Mouse (Mus musculus) forebrain, embryonic 16.5 days (tissue): ENCODE data around the gene Gp1ba. TPM values are rescaled to one million over a fixed set of nuclear protein-coding genes. Genes with fewer than 3 reads are reported as not detected.

ENCODE experiments used
- ATAC-seq: fragments of 200-750 bp; cut with Nextera tagmentation; 2 replicates; pipeline ENCODE4 v1.8.0; 2017; ENCODE audit warnings: mild to moderate bottlenecking, moderate library complexity
- H3K27ac ChIP-seq: fragments of 300-500 bp; sonication (generic); 2 replicates; pipeline ENCODE4 v1.5.1; 2014; ENCODE audit warnings: low read length, control low read depth
- H3K27me3 ChIP-seq: fragments of 300-500 bp; sonication (generic); replicated peaks from 2 replicates; pipeline ENCODE4 v1.6.1; 2014; ENCODE audit warnings: low read length; ENCODE audit not compliant: control insufficient read depth, insufficient read depth
- H3K36me3 ChIP-seq: fragments of 300-500 bp; sonication (generic); 2 replicates; pipeline ENCODE4 v1.6.1; 2014; ENCODE audit not compliant: control insufficient read depth, insufficient read depth
- H3K4me1 ChIP-seq: fragments of 300-500 bp; sonication (generic); replicated peaks from 2 replicates; pipeline ENCODE4 v1.6.1; 2014; ENCODE audit warnings: low read length; ENCODE audit not compliant: control insufficient read depth, insufficient read depth
- H3K4me2 ChIP-seq: fragments of 300-500 bp; sonication (generic); 2 replicates; pipeline ENCODE4 v1.6.1; 2014; ENCODE audit warnings: mild to moderate bottlenecking, low read length, control low read depth
- H3K4me3 ChIP-seq: fragments of 300-500 bp; sonication (generic); replicated peaks from 2 replicates; pipeline ENCODE4 v1.5.1; 2014; ENCODE audit warnings: mild to moderate bottlenecking, low read length, control low read depth
- H3K9ac ChIP-seq: fragments of 300-500 bp; sonication (generic); replicated peaks from 2 replicates; pipeline ENCODE4 v1.6.1; 2014; ENCODE audit warnings: low read depth, low read length, control low read depth
- H3K9me3 ChIP-seq: fragments of 300-500 bp; sonication (generic); 2 replicates; pipeline ENCODE4 v1.6.1; 2016; ENCODE audit warnings: low read length; ENCODE audit not compliant: control insufficient read depth
- whole genome bisulfite sequencing: fragments of 180-500 bp; shearing (Covaris S2); extraction: QIAGEN DNeasy Blood & Tissue Kit; methylation state at CpG from one replicate; pipeline ENCODE4 v1.1.7; 2014; 5-methylcytosine and 5-hydroxymethylcytosine counted together
- polyA plus RNA-seq: library from polyadenylated mRNA; unstranded; fragments of >200 nt; fragmentation: Nextera tagmentation; extraction: Ambion mirVana; gene quantifications from 2 replicates; pipeline ENCODE4 v1.2.1, GENCODE M21; 2015

The Gp1ba gene
- polyA plus RNA-seq, 1 experiment from 2014 or later: 0.15 TPM

- Histone ChIP-seq H3K27ac (no peak overlapping the region), H3K4me3 (no peak overlapping the region), H3K4me1 (no peaks in the 10 kb centered on the region), H3K9ac (no peak overlapping the region), H3K9me3 (no peaks in the 10 kb centered on the region), H3K27me3 (no peaks in the 10 kb centered on the region), H3K36me3 (peaks cover 39% of the 10 kb centered on the region), H3K4me2 (no peak overlapping the region)
- no peak for ATAC-seq
- 92% methylated on average over 9 of the region's 9 CpGs for WGBS
Observed at GRCm38 (mm10) chr11:70607611-70608010, 31.3 kb upstream of the Gp1ba start.

DNA sequence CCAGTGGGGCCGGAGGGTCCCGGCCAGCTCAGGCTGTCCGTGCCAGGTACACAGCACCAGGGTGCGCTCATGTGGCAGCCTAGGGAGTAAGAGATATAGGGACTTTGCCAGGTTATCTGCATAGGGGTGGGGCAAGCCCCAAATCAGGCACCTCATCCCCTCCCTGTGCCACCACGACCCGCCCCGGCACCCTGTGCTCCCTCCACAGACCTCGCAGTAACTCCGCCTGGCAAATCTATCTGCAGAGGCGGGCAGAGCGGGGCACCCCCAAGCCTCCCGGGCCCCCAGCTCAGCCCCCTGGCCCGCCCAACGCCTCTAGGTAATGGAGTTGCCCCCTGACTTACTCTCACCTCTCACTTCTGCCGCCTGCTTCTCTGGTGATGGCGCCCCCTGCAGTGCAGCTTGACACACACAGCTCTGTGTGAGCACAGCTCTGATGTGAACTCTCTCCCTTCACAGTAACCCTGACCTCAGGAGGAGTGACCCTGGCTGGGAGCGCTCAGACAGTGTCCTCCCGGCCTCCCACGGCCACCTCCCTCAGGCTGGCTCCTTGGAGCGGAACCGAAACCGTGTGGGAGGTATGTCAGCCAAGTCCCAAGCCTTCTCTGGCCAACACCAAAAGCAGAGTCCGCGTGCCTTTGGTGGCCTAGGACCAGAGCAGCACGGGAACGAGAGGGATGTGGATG lies 30.4 kb upstream of the Gp1ba start:
- no peak for ATAC-seq
- H3K9ac ChIP-seq: no peak overlapping the region
- H3K9me3 ChIP-seq: no peaks in the 10 kb centered on the region
- no peak overlapping the region for H3K27ac ChIP-seq
- H3K4me2 ChIP-seq: no peak overlapping the region
- peaks cover 44% of the 10 kb centered on the region for H3K36me3 ChIP-seq
- H3K4me1 ChIP-seq: no peaks in the 10 kb centered on the region
- H3K27me3 ChIP-seq: no peaks in the 10 kb centered on the region
- WGBS: 91% methylated on average over 26 of the region's 26 CpGs
- H3K4me3 ChIP-seq: no peak overlapping the region

GRCm38 (mm10) chr11:70610752-70611151 lies 28.2 kb upstream of the Gp1ba start:
- no peak overlapping the region for H3K4me2 ChIP-seq
- no peaks in the 10 kb centered on the region for H3K27me3 ChIP-seq
- no peak overlapping the region for H3K4me3 ChIP-seq
- WGBS: 91% methylated on average over 4 of the region's 4 CpGs
- no peak for ATAC-seq
- no peaks in the 10 kb centered on the region for H3K9me3 ChIP-seq
- H3K27ac ChIP-seq: no peak overlapping the region
- H3K36me3 ChIP-seq: peaks cover 39% of the 10 kb centered on the region
- peaks cover 6% of the 10 kb centered on the region for H3K4me1 ChIP-seq
- H3K9ac ChIP-seq: no peak overlapping the region

- Histone ChIP-seq H3K36me3 (peaks cover 31% of the 10 kb centered on the region), H3K27me3 (no peaks in the 10 kb centered on the region)
- no peak for ATAC-seq
Observed at GRCm38 (mm10) chr11:70612505-70612904, 26.4 kb upstream of the Gp1ba start.

GRCm38 (mm10) chr11:70615074-70615473 lies 23.8 kb upstream of the Gp1ba start:
- Histone ChIP-seq H3K27me3 (no peaks in the 10 kb centered on the region), H3K9ac (peak overlapping the region; percentile 41; the same call in 1 of the 2 replicates), H3K4me1 (peaks cover 6% of the 10 kb centered on the region), H3K27ac (no peak overlapping the region), H3K4me2 (peak overlapping the region; percentile 50), H3K9me3 (no peaks in the 10 kb centered on the region), H3K4me3 (peak overlapping the region; percentile 22), H3K36me3 (peaks cover 15% of the 10 kb centered on the region)
- peak; percentile 50; the same call in 1 of the 2 replicates for ATAC-seq
- 2% methylated on average over 17 of the region's 17 CpGs for WGBS

More at GRCm38 (mm10) chr11:70612505-70612904, 26.4 kb upstream of the Gp1ba start:
- Histone ChIP-seq H3K27ac (no peak overlapping the region), H3K4me3 (no peak overlapping the region), H3K9me3 (no peaks in the 10 kb centered on the region), H3K4me1 (peaks cover 6% of the 10 kb centered on the region), H3K4me2 (no peak overlapping the region), H3K9ac (no peak overlapping the region)
- 86% methylated on average over 7 of the region's 7 CpGs for WGBS

- ATAC-seq: no peak
- Histone ChIP-seq H3K27ac (no peak within 1 kb of the TSS), H3K9ac (peak within 1 kb of the TSS; percentile 41; the same call in 1 of the 2 replicates), H3K4me2 (peak within 1 kb of the TSS; percentile 50), H3K4me3 (peak within 1 kb of the TSS; percentile 22), H3K27me3 (no peaks in the 10 kb centered on the region), H3K36me3 (peaks cover 12% of the 10 kb centered on the region), H3K9me3 (no peaks in the 10 kb centered on the region), H3K4me1 (peaks cover 6% of the 10 kb centered on the region)
- WGBS: 14% methylated on average over 21 of the region's 21 CpGs
Observed at GRCm38 (mm10) chr11:70615516-70616093, 23.3 kb upstream of the Gp1ba start, which contains the start of gene 4930544D05Rik. TSS of gene 4930544D05Rik (plus strand) at chr11:70615848.

DNA sequence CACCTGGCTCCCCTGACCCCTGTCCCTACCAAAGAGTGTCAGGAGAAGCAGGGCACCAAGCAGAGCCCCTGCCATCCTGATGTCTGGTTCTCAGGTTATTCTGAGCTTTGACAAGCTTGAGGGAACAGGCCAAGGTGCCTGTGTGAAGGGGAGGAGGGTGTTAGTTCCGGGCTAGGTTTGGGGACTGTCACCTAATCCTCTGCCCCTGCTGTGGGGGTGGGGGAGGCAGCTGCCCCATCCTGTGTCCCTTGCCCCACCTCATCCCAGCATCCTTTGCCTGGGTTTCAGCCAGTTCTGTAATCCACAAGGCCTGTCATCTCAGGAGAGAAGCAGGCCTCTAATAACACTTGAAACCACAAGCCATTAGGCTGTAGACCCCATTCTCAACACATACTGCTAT lies 19.8 kb upstream of the Gp1ba start, which contains the start of gene Chrne:
Gene Chrne, minus strand, starts transcription at position 116 of the 400 bp plus-strand sequence.
- no peaks in the 10 kb centered on the region for H3K9me3 ChIP-seq
- H3K4me1 ChIP-seq: peaks cover 6% of the 10 kb centered on the region
- 36% methylated on average over 1 of the region's 1 CpGs for WGBS
- ATAC-seq: no peak
- H3K9ac ChIP-seq: no peak within 1 kb of the TSS
- no peak within 1 kb of the TSS for H3K4me2 ChIP-seq
- no peaks in the 10 kb centered on the region for H3K27me3 ChIP-seq
- no peak within 1 kb of the TSS for H3K27ac ChIP-seq
- no peak within 1 kb of the TSS for H3K4me3 ChIP-seq
- no peaks in the 10 kb centered on the region for H3K36me3 ChIP-seq

DNA sequence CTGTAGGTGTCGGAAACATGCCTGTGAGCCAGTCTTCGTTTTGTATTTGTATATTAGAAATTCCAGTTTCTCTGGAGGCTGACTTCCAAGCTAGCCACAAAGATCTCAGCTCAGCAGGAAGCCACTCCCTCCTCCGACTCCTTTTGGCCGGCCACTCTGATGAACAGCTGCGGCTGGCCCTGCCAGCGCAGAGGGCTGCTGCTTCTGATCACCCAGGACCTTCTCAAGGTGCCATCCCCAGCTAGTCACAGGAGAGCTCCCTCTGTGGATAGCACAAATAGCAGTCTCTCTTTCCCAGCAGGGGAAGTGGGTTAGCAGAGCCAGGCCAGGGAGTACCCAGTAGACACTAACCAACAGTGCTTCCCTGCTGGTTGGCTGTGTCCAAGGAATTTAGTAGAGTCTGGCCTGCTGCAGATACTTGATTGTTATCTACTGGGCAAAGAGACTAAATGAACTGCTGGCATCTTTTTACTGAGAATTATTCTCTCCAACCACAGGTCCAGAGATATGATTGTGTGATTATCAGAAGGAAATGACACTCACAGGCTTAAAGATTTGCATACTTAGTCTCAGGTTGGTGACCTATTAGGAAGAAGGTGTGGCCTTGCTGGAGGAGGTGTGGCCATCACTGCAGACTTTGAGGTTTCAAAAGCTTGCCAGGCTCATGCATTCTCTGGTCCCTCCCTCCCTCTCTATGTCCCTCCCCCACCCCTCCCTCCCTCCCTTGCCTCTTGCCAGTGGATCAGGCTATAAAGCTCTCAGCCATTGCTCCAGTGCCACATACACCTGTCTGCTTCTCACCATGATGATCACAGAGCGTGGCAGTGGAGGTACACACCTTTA lies 16.7 kb upstream of the Gp1ba start:
- ATAC-seq: no peak
- Histone ChIP-seq H3K4me3 (no peak overlapping the region), H3K36me3 (no peaks in the 10 kb centered on the region), H3K4me1 (no peaks in the 10 kb centered on the region), H3K4me2 (no peak overlapping the region), H3K27me3 (no peaks in the 10 kb centered on the region), H3K9ac (no peak overlapping the region), H3K27ac (no peak overlapping the region), H3K9me3 (no peaks in the 10 kb centered on the region)
- 44% methylated on average over 7 of the region's 7 CpGs for WGBS
